Mouse (Mus musculus) forebrain, embryonic 16.5 days (tissue): Measurements from ENCODE around the gene Cdc14a. TPM values are rescaled to one million over a fixed set of nuclear protein-coding genes. Genes with fewer than 3 reads are reported as not detected.
A peak's percentile ranks its signal among the peaks of the same experiment; 100 is the strongest.

Experiments
- ATAC-seq: fragments of 200-750 bp; cut with Nextera tagmentation; 2 replicates; pipeline ENCODE4 v1.8.0; 2017; ENCODE audit warnings: mild to moderate bottlenecking, moderate library complexity
- H3K27ac ChIP-seq: fragments of 300-500 bp; sonication (generic); 2 replicates; pipeline ENCODE4 v1.5.1; 2014; ENCODE audit warnings: low read length, control low read depth
- H3K27me3 ChIP-seq: fragments of 300-500 bp; sonication (generic); replicated peaks from 2 replicates; pipeline ENCODE4 v1.6.1; 2014; ENCODE audit warnings: low read length; ENCODE audit not compliant: control insufficient read depth, insufficient read depth
- H3K36me3 ChIP-seq: fragments of 300-500 bp; sonication (generic); 2 replicates; pipeline ENCODE4 v1.6.1; 2014; ENCODE audit not compliant: control insufficient read depth, insufficient read depth
- H3K4me1 ChIP-seq: fragments of 300-500 bp; sonication (generic); replicated peaks from 2 replicates; pipeline ENCODE4 v1.6.1; 2014; ENCODE audit warnings: low read length; ENCODE audit not compliant: control insufficient read depth, insufficient read depth
- H3K4me2 ChIP-seq: fragments of 300-500 bp; sonication (generic); 2 replicates; pipeline ENCODE4 v1.6.1; 2014; ENCODE audit warnings: mild to moderate bottlenecking, low read length, control low read depth
- H3K4me3 ChIP-seq: fragments of 300-500 bp; sonication (generic); replicated peaks from 2 replicates; pipeline ENCODE4 v1.5.1; 2014; ENCODE audit warnings: mild to moderate bottlenecking, low read length, control low read depth
- H3K9ac ChIP-seq: fragments of 300-500 bp; sonication (generic); replicated peaks from 2 replicates; pipeline ENCODE4 v1.6.1; 2014; ENCODE audit warnings: low read depth, low read length, control low read depth
- H3K9me3 ChIP-seq: fragments of 300-500 bp; sonication (generic); 2 replicates; pipeline ENCODE4 v1.6.1; 2016; ENCODE audit warnings: low read length; ENCODE audit not compliant: control insufficient read depth
- WGBS: fragments of 180-500 bp; shearing (Covaris S2); extraction: QIAGEN DNeasy Blood & Tissue Kit; methylation state at CpG from one replicate; pipeline ENCODE4 v1.1.7; 2014; 5-methylcytosine and 5-hydroxymethylcytosine counted together
- polyA plus RNA-seq: library from polyadenylated mRNA; unstranded; fragments of >200 nt; fragmentation: Nextera tagmentation; extraction: Ambion mirVana; gene quantifications from 2 replicates; pipeline ENCODE4 v1.2.1, GENCODE M21; 2015

Gene Cdc14a
- polyA plus RNA-seq, 1 experiment from 2014 or later = 7.7 TPM

DNA sequence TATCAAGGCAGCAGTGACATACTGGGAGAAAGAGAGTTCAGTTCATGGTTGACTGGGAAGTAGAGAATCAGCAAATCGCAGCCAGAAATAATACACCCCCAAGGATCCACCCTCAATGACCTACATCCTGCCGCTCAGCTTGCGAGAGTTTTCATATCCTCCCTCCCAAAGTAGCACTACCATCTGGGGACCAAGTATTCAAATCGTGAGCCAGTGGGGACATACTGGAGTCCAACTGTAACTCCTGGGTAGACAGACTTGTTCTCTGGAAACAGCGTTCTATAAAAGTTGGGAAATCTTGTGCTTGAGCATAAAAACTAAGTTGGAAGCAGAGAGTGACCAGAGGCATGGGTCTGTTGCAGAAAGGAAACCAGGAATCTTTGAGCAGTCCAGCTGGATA, 191.1 kb downstream of the Cdc14a start:
- H3K9ac ChIP-seq = no peak overlapping the region
- H3K4me2 ChIP-seq = no peak overlapping the region
- no peak for ATAC-seq
- no peaks in the 10 kb centered on the region for H3K27me3 ChIP-seq
- H3K36me3 ChIP-seq = no peaks in the 10 kb centered on the region
- H3K27ac ChIP-seq = no peak overlapping the region
- H3K9me3 ChIP-seq = no peaks in the 10 kb centered on the region
- H3K4me1 ChIP-seq = peaks cover 3% of the 10 kb centered on the region; the same call in 1 of the 2 replicates
- WGBS = 88% methylated on average over 5 of the region's 5 CpGs
- H3K4me3 ChIP-seq = no peak overlapping the region

DNA sequence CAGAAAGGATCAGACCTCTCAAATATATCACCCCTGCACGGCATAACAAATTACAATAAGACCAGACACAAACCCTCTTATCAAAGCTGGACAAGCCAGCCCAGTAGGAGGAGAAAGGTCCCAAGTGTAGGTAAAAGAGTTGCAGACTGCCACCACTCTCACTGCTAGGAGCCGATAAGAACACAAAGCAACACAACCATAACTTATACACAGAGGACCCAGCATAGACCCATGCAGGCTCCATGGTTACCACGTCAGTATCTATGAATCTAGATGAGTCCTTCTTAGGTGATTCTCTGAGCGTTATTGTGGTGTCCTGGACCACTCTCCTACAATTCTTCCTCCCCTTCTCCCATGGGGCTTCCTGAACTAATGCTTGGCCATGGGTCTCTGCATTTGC, 194.5 kb downstream of the Cdc14a start:
- Histone ChIP-seq H3K9me3 (no peaks in the 10 kb centered on the region), H3K27ac (no peak overlapping the region), H3K4me2 (no peak overlapping the region), H3K9ac (no peak overlapping the region), H3K4me1 (peaks cover 3% of the 10 kb centered on the region; the same call in 1 of the 2 replicates), H3K36me3 (no peaks in the 10 kb centered on the region), H3K27me3 (no peaks in the 10 kb centered on the region), H3K4me3 (no peak overlapping the region)
- ATAC-seq = 0 out of 2 replicates have a peak, but pooled peaks have one; percentile 19
- WGBS = 90% methylated on average over 4 of the region's 4 CpGs

DNA sequence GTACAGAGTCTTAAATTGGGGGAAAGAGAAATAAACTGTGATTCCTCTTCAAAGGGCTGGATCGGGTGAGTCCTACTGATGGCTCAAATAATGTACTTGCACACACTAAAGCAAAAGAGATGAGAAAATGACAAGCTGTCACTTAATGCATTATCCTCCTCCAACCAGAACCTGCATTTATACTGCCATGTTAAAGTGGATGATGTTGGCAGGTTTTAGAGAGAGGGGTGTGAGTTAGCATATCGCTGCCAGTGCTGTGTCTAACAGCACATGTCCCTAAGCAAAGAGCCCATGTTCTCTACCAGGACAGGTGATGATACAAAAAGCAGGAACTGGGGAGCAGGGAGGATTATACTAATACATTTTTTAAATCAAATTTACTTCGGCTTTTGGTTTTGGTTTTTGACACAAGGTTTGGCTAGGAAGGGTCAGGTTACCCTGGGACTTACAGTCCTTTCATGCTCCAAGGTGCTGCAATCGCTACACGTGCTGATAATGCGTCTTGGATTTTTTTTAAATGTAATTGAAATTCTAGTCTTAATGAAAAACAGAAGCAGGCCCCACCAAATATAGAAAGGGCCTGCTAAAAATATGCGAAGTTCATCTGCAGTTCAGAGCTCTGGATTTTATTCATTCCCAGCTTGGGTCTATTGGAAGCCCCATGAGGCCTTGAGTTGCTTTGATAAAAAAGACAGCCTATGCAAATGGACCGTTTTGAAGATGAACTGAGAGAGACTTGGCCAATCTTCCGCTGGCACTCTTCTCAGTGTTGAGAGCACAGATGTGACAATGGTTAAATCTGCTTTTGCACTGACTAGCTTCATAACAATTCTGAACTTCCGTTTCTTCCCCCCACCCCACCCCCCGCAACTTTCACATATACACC, 195.2 kb downstream of the Cdc14a start:
- WGBS = 51% methylated on average over 11 of the region's 11 CpGs
- ATAC-seq = peak; percentile 84
- H3K9me3 ChIP-seq = no peaks in the 10 kb centered on the region
- no peaks in the 10 kb centered on the region for H3K36me3 ChIP-seq
- H3K9ac ChIP-seq = no peak overlapping the region
- no peak overlapping the region for H3K4me2 ChIP-seq
- H3K4me1 ChIP-seq = peaks cover 3% of the 10 kb centered on the region; the same call in 1 of the 2 replicates
- peak overlapping the region; percentile 22; the same call in 1 of the 2 replicates for H3K27ac ChIP-seq
- no peaks in the 10 kb centered on the region for H3K27me3 ChIP-seq
- no peak overlapping the region for H3K4me3 ChIP-seq

DNA sequence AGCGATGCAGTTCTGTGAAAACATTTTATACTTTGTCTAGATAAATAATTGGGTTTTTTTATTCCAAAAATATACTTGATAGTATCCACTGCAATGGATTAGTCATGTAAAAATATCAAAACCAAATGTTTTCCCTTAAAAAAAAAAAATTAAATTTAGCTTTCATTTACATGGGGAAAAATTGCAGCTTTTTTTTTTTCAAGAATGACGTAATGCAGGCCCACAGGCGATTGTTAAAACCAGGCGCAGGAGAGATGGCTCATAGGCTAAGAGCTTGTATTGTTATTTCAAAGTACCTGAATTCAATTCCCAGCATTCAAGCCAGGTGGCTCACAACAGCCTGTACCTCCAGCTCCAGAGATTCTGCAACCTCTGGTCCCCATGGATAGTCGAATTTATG, 196.4 kb downstream of the Cdc14a start:
- Histone ChIP-seq H3K9me3 (no peaks in the 10 kb centered on the region), H3K36me3 (no peaks in the 10 kb centered on the region), H3K4me2 (no peak overlapping the region), H3K27ac (no peak overlapping the region), H3K4me3 (no peak overlapping the region), H3K9ac (no peak overlapping the region), H3K4me1 (peaks cover 8% of the 10 kb centered on the region), H3K27me3 (no peaks in the 10 kb centered on the region)
- 78% methylated on average over 5 of the region's 5 CpGs for WGBS
- no peak for ATAC-seq

DNA sequence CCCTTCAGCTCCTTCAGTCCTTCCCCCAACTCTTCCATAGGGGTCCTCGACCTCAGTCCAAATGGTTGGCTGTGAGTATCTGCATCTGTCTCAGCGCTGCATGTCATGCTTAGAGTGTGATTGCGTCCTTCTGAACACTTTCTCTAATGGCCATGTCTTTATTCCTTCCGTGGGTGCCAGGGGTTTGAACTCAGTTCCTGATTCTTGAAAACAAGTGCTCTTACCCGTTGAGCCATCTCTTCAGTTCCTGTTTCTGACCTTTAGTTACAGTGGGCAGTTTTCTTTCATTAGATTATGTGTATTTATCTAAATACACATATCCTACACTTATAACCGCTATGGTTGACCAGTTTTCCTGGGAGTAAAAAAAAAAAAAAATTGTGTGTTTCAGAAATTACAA, 196.9 kb downstream of the Cdc14a start:
- Histone ChIP-seq H3K27me3 (no peaks in the 10 kb centered on the region), H3K9me3 (no peaks in the 10 kb centered on the region), H3K27ac (no peak overlapping the region), H3K36me3 (no peaks in the 10 kb centered on the region), H3K4me2 (no peak overlapping the region), H3K4me1 (peaks cover 10% of the 10 kb centered on the region), H3K9ac (no peak overlapping the region), H3K4me3 (no peak overlapping the region)
- WGBS = 90% methylated on average over 6 of the region's 6 CpGs
- ATAC-seq = no peak

Other genes starting within 250 kb of the Cdc14a start
- 13.1 and 17.1 TPM in 2 replicates for gene Gpr88, start 170.5 kb downstream of the Cdc14a start, polyA plus RNA-seq
- 104 and 106 TPM in 2 replicates for gene Rtca, start 84.2 kb upstream of the Cdc14a start, polyA plus RNA-seq
- gene Dbt, start 89.0 kb upstream of the Cdc14a start, polyA plus RNA-seq = 16.1 and 16.9 TPM in 2 replicates
- 0.29 and 0.42 TPM in 2 replicates for gene Lrrc39, start 138.9 kb upstream of the Cdc14a start, polyA plus RNA-seq
- gene Sass6, start 170.9 kb upstream of the Cdc14a start, polyA plus RNA-seq = 18.2 and 19.3 TPM in 2 replicates
- gene Trmt13, start 190.6 kb upstream of the Cdc14a start, polyA plus RNA-seq = 28.4 and 35.2 TPM in 2 replicates
- gene Mfsd14a, start 238.6 kb upstream of the Cdc14a start, polyA plus RNA-seq = 77.2 and 81.1 TPM in 2 replicates